Mouse (Mus musculus): ENCODE measurements at regions not wholly inside any gene's neighbourhood (a gene's known extent, or its start where the extent isn't known, plus 50 kb on each side); places are given as distances from the start of the nearest gene placed in this dataset.

DNA sequence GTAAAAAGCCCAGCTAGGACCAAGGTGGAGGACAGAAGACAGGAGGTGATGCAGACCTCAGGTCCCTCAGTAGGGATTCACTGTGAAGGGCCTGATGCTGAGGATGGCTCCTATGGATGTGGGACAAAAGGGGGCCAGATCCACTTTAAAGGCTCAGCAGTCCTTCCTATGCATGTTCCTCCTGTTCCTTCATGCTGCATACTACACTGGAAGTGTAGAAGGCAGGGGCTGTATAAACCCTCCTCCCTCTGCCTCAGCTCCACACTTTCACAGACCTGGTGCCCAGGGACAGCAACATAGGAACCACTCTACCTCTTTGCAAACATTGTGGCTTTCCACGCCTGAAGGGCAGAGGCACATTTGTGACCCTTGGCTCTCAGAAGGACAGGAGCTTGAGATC is 505.4 kb upstream of the Vstm2b start:
- no peak overlapping the region for H3K9ac ChIP-seq (ENCODE audit: low read length)
- ATAC-seq (peak; percentile 51), DNase-seq (ENCODE audit: low spot score) (peak; percentile 14)
- H3K27ac ChIP-seq (ENCODE audit: low read depth, low read length): peak overlapping the region; percentile 84
- H3K4me2 ChIP-seq (ENCODE audit: low read length): 0 out of 2 replicates have a peak overlapping the region, but pooled peaks have one; percentile 3
- no peaks in the 10 kb centered on the region for H3K27me3 ChIP-seq (replicated peaks; ENCODE audit: control insufficient read depth, insufficient read depth, low read length)
- no peak overlapping the region for H3K4me3 ChIP-seq (ENCODE audit: low read depth, low read length)
- H3K4me1 ChIP-seq (ENCODE audit: control insufficient read depth, insufficient read depth, low read length): peaks cover 17% of the 10 kb centered on the region
- H3K36me3 ChIP-seq (ENCODE audit: control insufficient read depth, insufficient read depth, low read length): no peaks in the 10 kb centered on the region
- WGBS: 81% methylated on average over 1 of the region's 1 CpGs
- no peaks in the 10 kb centered on the region for H3K9me3 ChIP-seq (replicated peaks; ENCODE audit: control insufficient read depth, low read length)

DNA sequence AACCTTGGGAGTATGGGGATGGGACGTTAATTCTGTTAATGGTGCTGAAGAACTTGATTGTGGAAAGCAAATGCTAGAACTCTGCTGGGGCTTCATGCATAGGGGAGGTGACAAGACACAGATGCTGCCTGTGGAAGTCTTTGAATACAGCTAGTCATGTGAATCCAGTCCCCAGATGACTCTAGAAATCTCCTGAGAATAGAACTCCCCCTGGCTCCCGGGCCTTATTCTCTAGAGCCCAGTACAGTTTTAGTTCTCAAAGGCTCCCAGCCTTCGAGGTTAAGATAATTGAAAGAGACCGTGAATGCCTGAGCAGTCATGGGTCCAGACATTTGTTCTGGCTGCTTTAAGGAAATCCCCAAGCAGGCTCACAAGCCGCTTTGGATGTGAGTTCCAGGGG is 499.9 kb upstream of the Vstm2b start:
- Histone ChIP-seq H3K27me3 (replicated peaks; ENCODE audit: control insufficient read depth, insufficient read depth, low read length) (no peaks in the 10 kb centered on the region), H3K4me3 (ENCODE audit: low read depth, low read length) (no peak overlapping the region), H3K4me2 (ENCODE audit: low read length) (no peak overlapping the region), H3K9ac (ENCODE audit: low read length) (no peak overlapping the region), H3K4me1 (ENCODE audit: control insufficient read depth, insufficient read depth, low read length) (peaks cover under 1% of the 10 kb centered on the region), H3K9me3 (replicated peaks; ENCODE audit: control insufficient read depth, low read length) (no peaks in the 10 kb centered on the region), H3K27ac (ENCODE audit: low read depth, low read length) (no peak overlapping the region), H3K36me3 (ENCODE audit: control insufficient read depth, insufficient read depth, low read length) (no peaks in the 10 kb centered on the region)
- DNase-seq (ENCODE audit: low spot score): no peak
- WGBS: 45% methylated on average over 5 of the region's 5 CpGs
- ATAC-seq: no peak

DNA sequence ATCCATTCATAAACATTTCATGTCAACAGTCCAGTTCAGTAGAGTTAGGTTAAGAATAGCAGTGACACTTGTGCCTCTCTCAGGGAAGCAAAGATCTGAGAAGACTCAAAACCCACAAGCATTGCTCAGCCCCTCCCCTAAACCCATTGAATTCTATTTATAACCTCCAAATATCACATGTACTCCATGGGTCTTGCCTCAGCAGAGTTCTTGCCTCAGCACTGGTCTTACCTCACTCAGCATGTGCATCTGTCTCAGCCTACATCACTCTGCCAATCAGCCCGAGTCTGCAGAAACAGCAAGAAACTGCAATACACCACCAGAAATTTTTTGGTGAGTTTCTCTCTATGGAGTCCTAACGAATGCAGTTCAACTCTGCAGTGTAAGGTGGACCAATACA is 478.8 kb upstream of the Vstm2b start:
- Histone ChIP-seq H3K27ac (ENCODE audit: low read depth, low read length) (no peak overlapping the region), H3K27me3 (replicated peaks; ENCODE audit: control insufficient read depth, insufficient read depth, low read length) (no peaks in the 10 kb centered on the region), H3K4me2 (ENCODE audit: low read length) (no peak overlapping the region), H3K4me1 (ENCODE audit: control insufficient read depth, insufficient read depth, low read length) (no peaks in the 10 kb centered on the region), H3K9ac (ENCODE audit: low read length) (no peak overlapping the region), H3K9me3 (replicated peaks; ENCODE audit: control insufficient read depth, low read length) (no peaks in the 10 kb centered on the region), H3K36me3 (ENCODE audit: control insufficient read depth, insufficient read depth, low read length) (no peaks in the 10 kb centered on the region), H3K4me3 (ENCODE audit: low read depth, low read length) (no peak overlapping the region)
- 81% methylated on average over 2 of the region's 2 CpGs for WGBS
- ATAC-seq: no peak
- no peak for DNase-seq (ENCODE audit: low spot score)

DNA sequence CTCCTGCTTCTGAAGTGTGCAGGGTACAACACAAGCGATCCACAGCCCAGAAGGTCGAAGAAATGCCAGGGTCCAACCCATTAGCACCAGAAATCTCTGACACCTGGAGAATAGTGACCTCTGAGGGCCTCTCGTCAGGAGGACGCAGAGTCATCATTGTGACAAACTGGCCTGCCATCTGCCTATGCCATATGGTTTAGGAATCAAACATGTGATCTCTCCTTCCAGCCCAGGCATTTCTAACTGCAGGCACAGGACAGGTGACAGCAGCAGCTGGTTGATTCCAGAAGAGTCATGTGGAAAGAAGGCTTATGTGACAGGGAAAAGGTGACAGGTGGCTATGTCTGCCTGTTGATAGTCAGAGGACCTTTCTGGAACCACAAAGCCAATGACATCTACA is 476.0 kb upstream of the Vstm2b start:
- 80% methylated on average over 4 of the region's 4 CpGs for WGBS
- DNase-seq (ENCODE audit: low spot score): no peak

DNA sequence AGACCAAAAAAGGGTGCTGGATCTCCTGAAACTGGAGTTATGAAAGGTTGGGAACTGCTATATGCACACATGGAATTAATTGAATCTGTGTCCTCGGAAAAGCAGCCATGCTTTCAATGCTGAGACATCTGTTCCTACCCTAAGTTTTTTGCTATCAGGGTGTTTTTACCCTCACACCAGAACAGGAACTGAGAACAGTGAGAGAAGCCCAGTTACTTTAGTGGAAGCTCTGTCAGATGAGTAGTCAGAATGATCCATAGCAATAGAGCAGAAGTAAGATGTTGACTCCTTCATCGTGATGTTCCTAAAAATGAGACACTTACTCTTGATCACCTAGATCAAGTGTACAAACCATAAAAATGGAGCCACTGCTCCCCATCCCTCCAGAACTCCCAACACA is 468.7 kb upstream of the Vstm2b start:
- H3K4me1 ChIP-seq (ENCODE audit: control insufficient read depth, insufficient read depth, low read length): no peaks in the 10 kb centered on the region
- no peak overlapping the region for H3K4me2 ChIP-seq (ENCODE audit: low read length)
- no peaks in the 10 kb centered on the region for H3K36me3 ChIP-seq (ENCODE audit: control insufficient read depth, insufficient read depth, low read length)
- H3K27me3 ChIP-seq (replicated peaks; ENCODE audit: control insufficient read depth, insufficient read depth, low read length): no peaks in the 10 kb centered on the region
- 87% methylated on average over 2 of the region's 2 CpGs for WGBS
- no peak overlapping the region for H3K4me3 ChIP-seq (ENCODE audit: low read depth, low read length)
- no peak overlapping the region for H3K9ac ChIP-seq (ENCODE audit: low read length)
- no peaks in the 10 kb centered on the region for H3K9me3 ChIP-seq (replicated peaks; ENCODE audit: control insufficient read depth, low read length)
- ATAC-seq (no peak), DNase-seq (ENCODE audit: low spot score) (no peak)
- H3K27ac ChIP-seq (ENCODE audit: low read depth, low read length): no peak overlapping the region

More for the DNA sequence above, 476.0 kb upstream of the Vstm2b start:
- ATAC-seq: no peak
- Histone ChIP-seq H3K4me3 (ENCODE audit: low read depth, low read length) (no peak overlapping the region), H3K9ac (ENCODE audit: low read length) (no peak overlapping the region), H3K36me3 (ENCODE audit: control insufficient read depth, insufficient read depth, low read length) (no peaks in the 10 kb centered on the region), H3K27ac (ENCODE audit: low read depth, low read length) (no peak overlapping the region), H3K27me3 (replicated peaks; ENCODE audit: control insufficient read depth, insufficient read depth, low read length) (no peaks in the 10 kb centered on the region), H3K9me3 (replicated peaks; ENCODE audit: control insufficient read depth, low read length) (no peaks in the 10 kb centered on the region), H3K4me2 (ENCODE audit: low read length) (no peak overlapping the region), H3K4me1 (ENCODE audit: control insufficient read depth, insufficient read depth, low read length) (no peaks in the 10 kb centered on the region)

DNA sequence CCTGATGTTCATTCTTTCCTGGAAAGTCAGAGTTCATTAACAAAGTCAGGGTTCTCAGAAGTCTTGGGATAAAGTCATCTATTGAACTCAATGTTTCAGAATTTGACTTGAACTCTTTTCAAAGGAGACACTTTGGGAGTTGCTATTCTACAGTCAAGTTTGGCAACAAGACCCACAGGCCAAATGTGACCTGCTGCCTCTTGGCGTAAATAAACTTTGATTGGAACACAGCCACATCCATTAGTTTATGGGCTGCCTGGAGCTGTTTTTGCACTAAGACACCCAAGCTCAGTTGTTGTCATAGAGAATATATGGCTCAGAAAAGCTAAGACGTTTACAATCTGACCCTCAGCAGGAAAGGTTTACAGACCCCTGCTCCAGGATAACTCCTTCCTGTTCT is 464.2 kb upstream of the Vstm2b start:
- 81% methylated on average over 2 of the region's 2 CpGs for WGBS
- no peak for DNase-seq (ENCODE audit: low spot score)
- H3K27me3 ChIP-seq (replicated peaks; ENCODE audit: control insufficient read depth, insufficient read depth, low read length): no peaks in the 10 kb centered on the region
- no peaks in the 10 kb centered on the region for H3K4me1 ChIP-seq (ENCODE audit: control insufficient read depth, insufficient read depth, low read length)
- H3K4me2 ChIP-seq (ENCODE audit: low read length): no peak overlapping the region
- ATAC-seq: no peak
- no peaks in the 10 kb centered on the region for H3K9me3 ChIP-seq (replicated peaks; ENCODE audit: control insufficient read depth, low read length)
- no peak overlapping the region for H3K9ac ChIP-seq (ENCODE audit: low read length)
- no peak overlapping the region for H3K4me3 ChIP-seq (ENCODE audit: low read depth, low read length)
- no peaks in the 10 kb centered on the region for H3K36me3 ChIP-seq (ENCODE audit: control insufficient read depth, insufficient read depth, low read length)
- no peak overlapping the region for H3K27ac ChIP-seq (ENCODE audit: low read depth, low read length)

DNA sequence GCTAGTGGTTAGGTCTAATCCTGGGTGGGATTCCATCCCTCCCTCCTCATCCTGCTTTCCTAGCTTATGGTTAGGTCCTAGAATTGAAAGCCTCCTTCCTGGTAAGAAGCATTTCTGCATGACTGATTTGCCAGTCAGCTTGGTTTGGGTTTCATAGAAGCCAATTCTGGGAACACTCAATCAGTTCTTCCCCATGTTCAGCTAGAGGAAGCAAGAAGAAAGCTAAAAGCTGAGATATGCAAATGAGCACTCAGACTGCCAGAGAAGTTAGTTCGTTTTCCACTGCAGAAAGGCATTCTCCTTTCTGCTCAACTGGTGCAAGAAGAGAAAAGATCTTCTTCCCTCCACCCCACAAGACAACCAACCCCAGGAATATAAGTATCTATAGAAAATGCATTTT is 457.0 kb upstream of the Vstm2b start:
- Histone ChIP-seq H3K36me3 (ENCODE audit: control insufficient read depth, insufficient read depth, low read length) (no peaks in the 10 kb centered on the region), H3K4me2 (ENCODE audit: low read length) (no peak overlapping the region), H3K9me3 (replicated peaks; ENCODE audit: control insufficient read depth, low read length) (no peaks in the 10 kb centered on the region), H3K27me3 (replicated peaks; ENCODE audit: control insufficient read depth, insufficient read depth, low read length) (no peaks in the 10 kb centered on the region), H3K4me3 (ENCODE audit: low read depth, low read length) (no peak overlapping the region), H3K4me1 (ENCODE audit: control insufficient read depth, insufficient read depth, low read length) (no peaks in the 10 kb centered on the region), H3K27ac (ENCODE audit: low read depth, low read length) (no peak overlapping the region), H3K9ac (ENCODE audit: low read length) (no peak overlapping the region)
- WGBS: 29% methylated on average over 1 of the region's 1 CpGs
- DNase-seq (ENCODE audit: low spot score) (peak; percentile 3), ATAC-seq (no peak)

DNA sequence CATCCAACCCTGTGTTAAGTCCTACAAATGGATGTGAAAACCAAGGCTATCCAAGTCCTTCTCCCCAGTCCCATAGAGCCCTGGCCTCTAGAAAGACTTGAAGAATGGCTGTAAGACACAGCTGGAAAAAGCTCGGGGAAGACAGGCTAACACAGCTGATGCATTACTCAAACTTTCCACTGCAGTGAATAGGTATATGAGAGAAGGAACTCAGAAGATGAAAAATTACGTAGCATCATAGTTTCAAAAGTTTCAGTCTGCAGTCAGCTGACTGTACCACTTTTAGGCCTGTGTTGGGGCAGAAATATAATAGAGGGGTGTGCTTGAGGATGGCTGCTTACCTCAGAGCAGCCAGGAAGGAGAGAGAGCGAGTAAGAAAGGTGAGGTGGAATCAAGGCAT is 456.3 kb upstream of the Vstm2b start:
- 85% methylated on average over 3 of the region's 3 CpGs for WGBS

DNA sequence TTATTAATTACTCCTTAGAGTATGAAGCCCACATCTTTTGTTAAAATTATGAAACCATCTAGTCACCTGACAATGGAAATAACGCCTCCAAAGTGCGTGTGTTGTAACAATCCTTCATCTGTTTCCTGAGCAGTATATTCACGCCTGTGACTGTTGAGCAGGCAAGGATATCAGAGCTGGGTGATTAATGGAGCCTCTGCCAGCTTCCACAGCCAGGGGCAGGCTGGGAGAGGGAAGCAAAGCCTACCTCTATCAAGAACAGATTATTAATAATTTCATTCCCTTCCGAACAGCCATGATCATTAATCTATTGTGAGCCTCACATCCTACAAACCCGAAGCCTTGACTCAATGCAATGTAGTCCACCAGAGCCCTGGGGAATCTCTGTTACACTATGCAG is 431.7 kb upstream of the Vstm2b start:
- Histone ChIP-seq H3K4me1 (ENCODE audit: control insufficient read depth, insufficient read depth, low read length) (no peaks in the 10 kb centered on the region), H3K4me3 (ENCODE audit: low read depth, low read length) (no peak overlapping the region), H3K36me3 (ENCODE audit: control insufficient read depth, insufficient read depth, low read length) (no peaks in the 10 kb centered on the region), H3K4me2 (ENCODE audit: low read length) (no peak overlapping the region), H3K27ac (ENCODE audit: low read depth, low read length) (no peak overlapping the region), H3K9ac (ENCODE audit: low read length) (no peak overlapping the region), H3K9me3 (replicated peaks; ENCODE audit: control insufficient read depth, low read length) (no peaks in the 10 kb centered on the region), H3K27me3 (replicated peaks; ENCODE audit: control insufficient read depth, insufficient read depth, low read length) (no peaks in the 10 kb centered on the region)
- DNase-seq (ENCODE audit: low spot score) (no peak), ATAC-seq (no peak)
- 88% methylated on average over 5 of the region's 5 CpGs for WGBS

More for the DNA sequence above, 456.3 kb upstream of the Vstm2b start:
- H3K9me3 ChIP-seq (replicated peaks; ENCODE audit: control insufficient read depth, low read length): no peaks in the 10 kb centered on the region
- no peak overlapping the region for H3K27ac ChIP-seq (ENCODE audit: low read depth, low read length)
- no peaks in the 10 kb centered on the region for H3K4me1 ChIP-seq (ENCODE audit: control insufficient read depth, insufficient read depth, low read length)
- no peak overlapping the region for H3K4me2 ChIP-seq (ENCODE audit: low read length)
- H3K4me3 ChIP-seq (ENCODE audit: low read depth, low read length): no peak overlapping the region
- H3K36me3 ChIP-seq (ENCODE audit: control insufficient read depth, insufficient read depth, low read length): no peaks in the 10 kb centered on the region
- DNase-seq (ENCODE audit: low spot score): no peak
- no peaks in the 10 kb centered on the region for H3K27me3 ChIP-seq (replicated peaks; ENCODE audit: control insufficient read depth, insufficient read depth, low read length)
- ATAC-seq: no peak
- H3K9ac ChIP-seq (ENCODE audit: low read length): no peak overlapping the region

DNA sequence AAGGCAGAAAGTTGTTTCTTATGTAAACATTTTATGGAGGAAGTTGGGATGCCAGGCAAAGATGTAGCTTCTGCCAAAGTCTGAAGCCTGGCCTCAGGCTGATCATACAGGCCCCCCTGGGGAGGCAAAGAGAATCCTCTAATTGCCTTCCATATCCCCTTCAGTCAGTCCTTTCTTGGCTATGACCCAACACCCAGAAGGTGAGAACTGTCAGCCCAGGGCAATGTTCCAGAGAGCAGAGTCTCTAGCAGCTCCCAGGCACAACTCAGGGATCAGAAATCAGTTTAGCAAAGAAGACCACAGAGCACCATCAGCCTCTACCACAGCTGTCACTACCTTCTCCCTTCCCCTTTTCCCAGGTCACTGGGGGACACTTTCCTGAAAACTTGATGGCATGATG is 410.9 kb upstream of the Vstm2b start:
- Histone ChIP-seq H3K36me3 (ENCODE audit: control insufficient read depth, insufficient read depth, low read length) (no peaks in the 10 kb centered on the region), H3K27me3 (replicated peaks; ENCODE audit: control insufficient read depth, insufficient read depth, low read length) (no peaks in the 10 kb centered on the region), H3K9me3 (replicated peaks; ENCODE audit: control insufficient read depth, low read length) (no peaks in the 10 kb centered on the region), H3K4me3 (ENCODE audit: low read depth, low read length) (no peak overlapping the region), H3K4me2 (ENCODE audit: low read length) (no peak overlapping the region), H3K27ac (ENCODE audit: low read depth, low read length) (no peak overlapping the region), H3K9ac (ENCODE audit: low read length) (no peak overlapping the region), H3K4me1 (ENCODE audit: control insufficient read depth, insufficient read depth, low read length) (no peaks in the 10 kb centered on the region)
- ATAC-seq (no peak), DNase-seq (ENCODE audit: low spot score) (peak; percentile 7)

Measured in forebrain, embryonic 14.5 days (tissue).